Mouse (Mus musculus): ENCODE data around the gene Gpc6.

DNA sequence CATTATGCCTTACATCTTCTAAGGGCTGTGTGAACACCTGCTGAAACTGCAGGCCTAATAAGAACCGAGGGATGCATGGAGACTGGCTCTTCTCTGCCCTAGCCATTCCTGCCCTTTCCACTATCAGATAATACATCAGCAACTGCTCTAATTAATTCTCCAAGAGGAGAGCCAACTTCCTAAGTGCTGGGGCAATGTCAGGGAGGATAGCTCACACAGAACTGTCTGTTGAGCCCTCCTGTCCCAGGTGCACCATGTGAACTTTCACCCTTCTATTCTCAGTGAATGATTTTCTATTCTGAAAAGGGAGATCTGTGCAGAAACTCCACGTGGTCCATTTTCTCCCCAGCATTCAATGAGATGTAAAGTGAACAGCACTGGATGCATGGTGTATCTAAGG lies 136.0 kb downstream of the Gpc6 start:
- TF ChIP-seq EP300 (optimal IDR thresholded peaks at IDR 0.05) (no peak), CTCF (IDR thresholded peaks at IDR 0.05; ENCODE audit: low read depth) (no peak)

Measured in stomach, postnatal 0 days (tissue).